Mouse (Mus musculus) thymus, adult 2 months (tissue): ENCODE results near the gene S100a5.

Source experiments
- CTCF ChIP-seq: fragments of 200-500 bp; IDR thresholded peaks from 2 replicates; pipeline ENCODE4 v1.5.1; 2012; ENCODE audit warnings: mild to moderate bottlenecking, control low read depth, low read length, moderate library complexity, borderline replicate concordance; ENCODE audit not compliant: control insufficient read depth, poor library complexity, insufficient read depth; ENCODE audit errors: extremely low read depth
- POLR2A ChIP-seq: fragments of 200-500 bp; IDR thresholded peaks from 2 replicates; pipeline ENCODE4 v1.6.1; 2012; ENCODE audit warnings: mild to moderate bottlenecking, low read length, control low read depth, moderate library complexity; ENCODE audit not compliant: control insufficient read depth, poor library complexity, insufficient read depth; ENCODE audit errors: extremely low read depth

GRCm38 (mm10) chr3:90640981-90641380, 32.7 kb downstream of the S100a5 start:
- TF ChIP-seq CTCF (no peak), POLR2A (no peak)
